Mouse (Mus musculus): ENCODE data around the gene Oxnad1. TPM values are rescaled to one million over a fixed set of nuclear protein-coding genes. Genes with fewer than 3 reads are reported as not detected.
"Not testable (repeated sequence)": the region's sequence is repeated elsewhere in the genome, so short reads cannot be mapped to it uniquely, and the experiment has no call there.

The Oxnad1 gene
- polyA plus RNA-seq, 1 experiment from 2014 or later = 24.7 TPM

- peaks cover 20% of the 10 kb centered on the region; the same call in 1 of the 2 replicates for H3K4me1 ChIP-seq
- H3K27ac ChIP-seq (replicated peaks) = no peak overlapping the region
- H3K4me3 ChIP-seq (replicated peaks) = no peak overlapping the region
- no peak for ATAC-seq (ENCODE audit: insufficient number of reproducible peaks, low FRiP score, low TSS enrichment, low read depth)
- no peaks in the 10 kb centered on the region for H3K9me3 ChIP-seq (replicated peaks)
- no peak overlapping the region for H3K9ac ChIP-seq
- H3K36me3 ChIP-seq = peaks cover 28% of the 10 kb centered on the region
- 44% methylated on average over 4 of the region's 4 CpGs for WGBS
- no peaks in the 10 kb centered on the region for H3K27me3 ChIP-seq
- H3K4me2 ChIP-seq (replicated peaks) = no peak overlapping the region
These were observed 6.0 kb downstream of the Oxnad1 start for GRCm38 (mm10) chr14:32091124-32091523.

GRCm38 (mm10) chr14:32091704-32092103, 6.5 kb downstream of the Oxnad1 start:
- H3K27ac ChIP-seq (replicated peaks) = no peak overlapping the region
- peaks cover 32% of the 10 kb centered on the region for H3K36me3 ChIP-seq
- no peaks in the 10 kb centered on the region for H3K9me3 ChIP-seq (replicated peaks)
- H3K4me2 ChIP-seq (replicated peaks) = no peak overlapping the region
- ATAC-seq (ENCODE audit: insufficient number of reproducible peaks, low FRiP score, low TSS enrichment, low read depth) = no peak
- WGBS = 57% methylated on average over 4 of the region's 4 CpGs
- H3K9ac ChIP-seq = no peak overlapping the region
- H3K27me3 ChIP-seq = no peaks in the 10 kb centered on the region
- peaks cover 15% of the 10 kb centered on the region; the same call in 1 of the 2 replicates for H3K4me1 ChIP-seq
- H3K4me3 ChIP-seq (replicated peaks) = no peak overlapping the region

- H3K9ac ChIP-seq = no peak overlapping the region
- no peaks in the 10 kb centered on the region for H3K9me3 ChIP-seq (replicated peaks)
- H3K4me3 ChIP-seq (replicated peaks) = no peak overlapping the region
- peaks cover 9% of the 10 kb centered on the region; the same call in 1 of the 2 replicates for H3K4me1 ChIP-seq
- 68% methylated on average over 1 of the region's 1 CpGs for WGBS
- no peak overlapping the region for H3K4me2 ChIP-seq (replicated peaks)
- H3K27ac ChIP-seq (replicated peaks) = no peak overlapping the region
- peaks cover 44% of the 10 kb centered on the region for H3K36me3 ChIP-seq
- no peaks in the 10 kb centered on the region for H3K27me3 ChIP-seq
- ATAC-seq (ENCODE audit: insufficient number of reproducible peaks, low FRiP score, low TSS enrichment, low read depth) = no peak
These were observed 7.8 kb downstream of the Oxnad1 start for GRCm38 (mm10) chr14:32093018-32093417.

- no peak overlapping the region for H3K27ac ChIP-seq (replicated peaks)
- H3K36me3 ChIP-seq = peaks cover 50% of the 10 kb centered on the region
- H3K9ac ChIP-seq = no peak overlapping the region
- WGBS = 88% methylated on average over 11 of the region's 11 CpGs
- no peak overlapping the region for H3K4me3 ChIP-seq (replicated peaks)
- ATAC-seq (ENCODE audit: insufficient number of reproducible peaks, low FRiP score, low TSS enrichment, low read depth) = no peak
- H3K4me1 ChIP-seq = peaks cover 9% of the 10 kb centered on the region; the same call in 1 of the 2 replicates
- no peak overlapping the region for H3K4me2 ChIP-seq (replicated peaks)
- H3K27me3 ChIP-seq = no peaks in the 10 kb centered on the region
- H3K9me3 ChIP-seq (replicated peaks) = no peaks in the 10 kb centered on the region
These were observed 8.4 kb downstream of the Oxnad1 start for GRCm38 (mm10) chr14:32093500-32094117.

- H3K4me3 ChIP-seq (replicated peaks) = no peak overlapping the region
- H3K27me3 ChIP-seq = no peaks in the 10 kb centered on the region
- H3K36me3 ChIP-seq = peaks cover 70% of the 10 kb centered on the region
- no peak overlapping the region for H3K27ac ChIP-seq (replicated peaks)
- no peaks in the 10 kb centered on the region for H3K9me3 ChIP-seq (replicated peaks)
- 82% methylated on average over 5 of the region's 5 CpGs for WGBS
- H3K9ac ChIP-seq = no peak overlapping the region
- H3K4me2 ChIP-seq (replicated peaks) = no peak overlapping the region
- ATAC-seq (ENCODE audit: insufficient number of reproducible peaks, low FRiP score, low TSS enrichment, low read depth) = no peak
- peaks cover 8% of the 10 kb centered on the region; the same call in 1 of the 2 replicates for H3K4me1 ChIP-seq
These were observed 10.5 kb downstream of the Oxnad1 start for GRCm38 (mm10) chr14:32095646-32096045.

GRCm38 (mm10) chr14:32096740-32097139, 11.6 kb downstream of the Oxnad1 start:
- H3K4me3 ChIP-seq (replicated peaks) = no peak overlapping the region
- H3K27ac ChIP-seq (replicated peaks) = no peak overlapping the region
- H3K4me1 ChIP-seq = no peaks in the 10 kb centered on the region
- ATAC-seq (ENCODE audit: insufficient number of reproducible peaks, low FRiP score, low TSS enrichment, low read depth) = no peak
- no peaks in the 10 kb centered on the region for H3K9me3 ChIP-seq (replicated peaks)
- peaks cover 74% of the 10 kb centered on the region for H3K36me3 ChIP-seq
- H3K27me3 ChIP-seq = no peaks in the 10 kb centered on the region
- H3K4me2 ChIP-seq (replicated peaks) = no peak overlapping the region
- H3K9ac ChIP-seq = no peak overlapping the region
- WGBS = 76% methylated on average over 5 of the region's 5 CpGs

GRCm38 (mm10) chr14:32097691-32098090, 12.5 kb downstream of the Oxnad1 start:
- no peak overlapping the region for H3K27ac ChIP-seq (replicated peaks)
- H3K9ac ChIP-seq = no peak overlapping the region
- no peaks in the 10 kb centered on the region for H3K9me3 ChIP-seq (replicated peaks)
- no peak overlapping the region for H3K4me3 ChIP-seq (replicated peaks)
- H3K4me1 ChIP-seq = no peaks in the 10 kb centered on the region
- no peak overlapping the region for H3K4me2 ChIP-seq (replicated peaks)
- no peaks in the 10 kb centered on the region for H3K27me3 ChIP-seq
- H3K36me3 ChIP-seq = peaks cover 74% of the 10 kb centered on the region
- ATAC-seq (ENCODE audit: insufficient number of reproducible peaks, low FRiP score, low TSS enrichment, low read depth) = no peak
- 94% methylated on average over 7 of the region's 7 CpGs for WGBS

- no peaks in the 10 kb centered on the region for H3K4me1 ChIP-seq
- no peak overlapping the region for H3K4me3 ChIP-seq (replicated peaks)
- H3K27ac ChIP-seq (replicated peaks) = no peak overlapping the region
- no peak for ATAC-seq (ENCODE audit: insufficient number of reproducible peaks, low FRiP score, low TSS enrichment, low read depth)
- H3K9me3 ChIP-seq (replicated peaks) = no peaks in the 10 kb centered on the region
- H3K4me2 ChIP-seq (replicated peaks) = no peak overlapping the region
- H3K36me3 ChIP-seq = peaks cover 68% of the 10 kb centered on the region
- H3K9ac ChIP-seq = no peak overlapping the region
- 90% methylated on average over 3 of the region's 3 CpGs for WGBS
- no peaks in the 10 kb centered on the region for H3K27me3 ChIP-seq
These were observed 13.8 kb downstream of the Oxnad1 start for GRCm38 (mm10) chr14:32098951-32099350.

GRCm38 (mm10) chr14:32103556-32103955, 18.4 kb downstream of the Oxnad1 start:
- Histone ChIP-seq H3K4me3 (replicated peaks) (no peak overlapping the region), H3K27me3 (no peaks in the 10 kb centered on the region), H3K9ac (no peak overlapping the region), H3K27ac (replicated peaks) (no peak overlapping the region), H3K4me2 (replicated peaks) (no peak overlapping the region), H3K4me1 (no peaks in the 10 kb centered on the region), H3K9me3 (replicated peaks) (no peaks in the 10 kb centered on the region), H3K36me3 (peaks cover 28% of the 10 kb centered on the region)
- WGBS = 80% methylated on average over 4 of the region's 4 CpGs
- ATAC-seq (ENCODE audit: insufficient number of reproducible peaks, low FRiP score, low TSS enrichment, low read depth) = no peak

GRCm38 (mm10) chr14:32105663-32106062, 20.5 kb downstream of the Oxnad1 start:
- Histone ChIP-seq H3K27ac (replicated peaks) (no peak overlapping the region), H3K9me3 (replicated peaks) (no peaks in the 10 kb centered on the region), H3K36me3 (peaks cover 7% of the 10 kb centered on the region), H3K27me3 (no peaks in the 10 kb centered on the region), H3K4me1 (no peaks in the 10 kb centered on the region), H3K9ac (no peak overlapping the region), H3K4me3 (replicated peaks) (no peak overlapping the region), H3K4me2 (replicated peaks) (no peak overlapping the region)
- ATAC-seq (ENCODE audit: insufficient number of reproducible peaks, low FRiP score, low TSS enrichment, low read depth) = no peak
- 46% methylated on average over 7 of the region's 7 CpGs for WGBS

- 89% methylated on average over 4 of the region's 4 CpGs for WGBS
- no peaks in the 10 kb centered on the region for H3K27me3 ChIP-seq
- peaks cover 4% of the 10 kb centered on the region; the same call in 1 of the 2 replicates for H3K36me3 ChIP-seq
- H3K9me3 ChIP-seq (replicated peaks) = no peaks in the 10 kb centered on the region
- no peak overlapping the region for H3K9ac ChIP-seq
- no peak overlapping the region for H3K27ac ChIP-seq (replicated peaks)
- H3K4me3 ChIP-seq (replicated peaks) = no peak overlapping the region
- no peaks in the 10 kb centered on the region for H3K4me1 ChIP-seq
- ATAC-seq (ENCODE audit: insufficient number of reproducible peaks, low FRiP score, low TSS enrichment, low read depth) = no peak
- no peak overlapping the region for H3K4me2 ChIP-seq (replicated peaks)
These were observed 21.7 kb downstream of the Oxnad1 start for GRCm38 (mm10) chr14:32106911-32107310.

GRCm38 (mm10) chr14:32112124-32112523, 26.9 kb downstream of the Oxnad1 start:
- H3K36me3 ChIP-seq; H3K9me3 ChIP-seq (replicated peaks); H3K27me3 ChIP-seq; H3K4me2 ChIP-seq (replicated peaks); H3K4me3 ChIP-seq (replicated peaks); H3K27ac ChIP-seq (replicated peaks); ATAC-seq (ENCODE audit: insufficient number of reproducible peaks, low FRiP score, low TSS enrichment, low read depth); H3K4me1 ChIP-seq; H3K9ac ChIP-seq: not testable (repeated sequence)
- 94% methylated on average over 10 of the region's 10 CpGs for WGBS
